Mouse (Mus musculus) cerebellum, adult 11-12 months (tissue): Measurements from ENCODE around the gene Gpm6a.

Source experiments
- DNase-seq: peaks from one replicate; pipeline ENCODE4 v3.0.0; 2022

Gene Gpm6a

DNA sequence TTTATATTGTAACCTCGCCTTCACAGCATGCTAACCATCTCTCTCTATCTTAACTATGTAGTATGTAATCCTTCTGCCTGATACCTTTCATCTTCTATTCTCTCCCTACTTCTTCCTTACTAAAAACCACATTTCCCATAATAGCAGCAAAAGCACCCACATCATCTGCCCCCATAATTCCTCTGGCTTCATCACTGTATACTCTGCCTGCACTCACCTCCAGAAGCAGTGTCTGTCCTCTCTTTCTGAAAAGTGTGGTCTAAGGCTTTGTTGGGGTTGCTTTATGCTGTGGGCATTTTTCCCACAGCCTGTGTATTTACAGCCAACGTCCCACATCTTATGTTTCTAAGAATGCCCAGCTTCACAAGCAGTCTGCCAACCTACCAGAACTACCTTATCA lies 57.6 kb downstream of the Gpm6a start:
- no peak for DNase-seq

GRCm38 (mm10) chr8:55017071-55017470 lies 62.4 kb downstream of the Gpm6a start:
- DNase-seq, result no peak

GRCm38 (mm10) chr8:55025851-55026660 lies 71.4 kb downstream of the Gpm6a start:
- DNase-seq, result no peak

GRCm38 (mm10) chr8:55026661-55027000 lies 72.0 kb downstream of the Gpm6a start:
- DNase-seq, result no peak

- no peak for DNase-seq
Observed at GRCm38 (mm10) chr8:55028371-55028770, 73.7 kb downstream of the Gpm6a start.

DNA sequence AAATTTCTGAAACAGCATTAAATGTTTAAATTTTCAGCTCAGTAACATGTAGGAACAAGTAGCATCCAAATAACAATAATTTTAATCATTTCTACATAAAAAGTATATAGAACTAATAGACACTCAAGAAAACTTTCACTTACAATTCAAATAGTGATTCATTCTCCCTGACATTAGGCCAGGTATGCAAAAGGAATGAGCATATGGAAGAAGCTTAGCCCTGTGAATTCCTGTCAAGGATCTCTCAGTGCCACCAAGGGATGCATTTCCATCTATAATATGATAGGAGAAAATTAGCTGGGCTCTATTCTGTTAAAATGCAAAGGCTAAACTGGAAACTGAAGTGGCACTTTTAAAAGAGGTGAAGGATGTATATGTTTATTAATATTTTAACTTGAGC lies 76.5 kb downstream of the Gpm6a start:
- DNase-seq, result no peak

- peak; percentile 96 for DNase-seq
Observed at GRCm38 (mm10) chr8:55034309-55034708, 79.7 kb downstream of the Gpm6a start.

GRCm38 (mm10) chr8:55035416-55035815 lies 80.8 kb downstream of the Gpm6a start:
- DNase-seq, result no peak

- peak; percentile 93 for DNase-seq
Observed at GRCm38 (mm10) chr8:55042955-55043354, 88.3 kb downstream of the Gpm6a start.

GRCm38 (mm10) chr8:55048396-55048795 lies 93.8 kb downstream of the Gpm6a start:
- no peak for DNase-seq

DNA sequence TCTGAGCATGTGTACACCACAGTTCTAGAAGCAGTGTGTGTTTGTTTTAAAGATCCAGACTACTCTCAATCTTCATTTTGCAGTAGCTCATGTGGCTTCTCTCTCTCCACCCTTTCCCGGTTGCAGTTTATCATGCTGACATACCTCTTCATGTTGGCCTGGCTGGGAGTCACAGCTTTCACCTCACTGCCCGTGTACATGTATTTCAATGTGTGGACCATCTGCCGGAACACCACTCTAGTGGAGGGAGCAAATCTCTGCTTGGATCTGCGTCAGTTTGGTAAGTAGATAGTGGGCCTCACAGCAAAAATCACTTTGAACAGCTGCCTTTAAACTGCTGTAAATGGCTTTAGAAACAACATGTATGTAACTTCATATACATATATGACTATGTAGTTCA lies 95.3 kb downstream of the Gpm6a start:
- DNase-seq, result no peak

GRCm38 (mm10) chr8:55068811-55069210 lies 114.2 kb downstream of the Gpm6a start:
- peak; percentile 34 for DNase-seq

DNA sequence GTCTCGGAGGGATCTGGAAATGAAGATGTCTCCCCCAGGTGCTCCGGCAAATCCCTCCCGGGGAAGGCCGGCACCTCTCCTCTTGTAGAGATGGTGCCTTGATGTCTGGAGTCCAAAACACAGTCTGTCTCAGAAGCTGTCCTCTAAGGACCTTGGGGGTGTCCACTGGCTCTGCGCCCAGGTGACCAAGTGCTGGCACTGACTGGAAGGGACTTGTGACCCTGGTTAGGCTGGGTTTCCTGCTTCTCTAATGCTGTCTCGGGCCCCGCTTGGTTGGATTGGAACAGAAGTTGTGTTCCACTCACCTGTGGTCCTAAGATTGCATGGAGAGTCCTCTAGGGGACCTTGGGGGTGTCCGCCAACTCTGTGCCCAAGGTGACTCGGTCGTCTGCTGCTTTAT lies 118.8 kb downstream of the Gpm6a start:
- peak; percentile 30 for DNase-seq

DNA sequence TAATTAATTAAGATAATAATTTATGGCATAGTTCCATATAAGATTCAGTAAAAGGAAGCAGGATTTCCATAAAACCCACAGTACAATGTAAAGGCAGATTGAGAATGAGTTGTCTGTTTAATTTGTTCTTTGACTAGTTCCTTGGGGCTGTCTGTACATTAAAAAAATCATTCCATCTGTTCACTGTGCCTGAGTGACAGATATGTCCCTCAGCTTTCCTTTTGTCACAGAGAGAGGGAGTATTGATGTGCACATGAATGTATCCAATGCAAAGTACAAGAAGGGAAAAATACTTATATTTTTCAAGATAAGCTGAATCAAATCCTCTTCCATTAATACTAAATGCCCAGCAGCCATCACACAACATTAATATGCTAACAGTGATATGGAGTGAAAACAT lies 147.6 kb downstream of the Gpm6a start:
- DNase-seq, result no peak

DNA sequence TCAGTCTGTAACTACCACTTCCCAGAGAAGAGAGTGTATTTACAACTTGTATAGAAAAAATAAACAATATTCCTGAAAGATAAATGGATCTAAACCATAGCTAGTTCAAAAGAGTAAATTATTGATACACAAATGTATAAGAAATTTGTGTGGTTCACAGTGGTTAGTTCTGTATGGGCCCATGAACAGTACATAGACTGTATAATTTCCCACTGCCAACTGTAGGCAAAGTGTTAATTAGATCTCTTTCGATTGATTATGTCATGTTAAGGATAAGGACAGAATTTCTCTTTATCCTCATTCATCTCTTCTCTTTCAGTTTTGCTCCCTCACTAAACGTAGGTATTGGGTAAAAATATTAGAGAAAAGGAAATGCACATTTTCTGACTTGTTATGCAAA lies 148.4 kb downstream of the Gpm6a start:
- no peak for DNase-seq

DNA sequence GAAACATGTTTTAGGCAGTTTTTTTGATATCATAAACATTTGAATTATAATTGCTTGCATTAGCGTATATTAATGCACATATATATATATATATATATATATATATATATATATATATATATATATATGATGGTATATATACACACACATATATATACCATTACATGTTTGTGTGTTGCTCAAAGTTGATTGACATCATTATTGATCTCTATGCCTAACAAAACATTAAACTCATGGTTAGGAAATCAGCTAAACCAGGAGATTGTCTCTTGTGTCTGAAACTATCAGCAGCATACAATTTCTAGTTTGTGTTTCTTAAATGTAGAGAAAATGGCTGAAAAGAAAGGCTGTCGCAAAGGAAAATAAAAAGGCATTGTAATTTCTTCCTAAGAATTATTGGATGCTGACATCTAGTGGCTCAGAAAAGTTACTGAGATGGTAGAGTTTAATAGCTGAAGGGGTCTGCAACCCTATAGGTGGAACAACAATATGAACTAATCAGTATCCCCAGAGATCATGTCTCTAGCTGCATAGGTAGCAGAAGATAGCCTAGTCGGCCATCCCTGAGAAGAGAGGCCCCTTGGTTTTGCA lies 149.3 kb downstream of the Gpm6a start:
- no peak for DNase-seq
